Mouse (Mus musculus) ES-Bruce4 (cell line): ENCODE results near the gene Pdzd2.

Experiments used
- CTCF ChIP-seq: IDR thresholded peaks from one replicate; pipeline ENCODE4 v1.8.1; 2011; ENCODE audit warnings: low read depth, low read length
- POLR2A ChIP-seq: IDR thresholded peaks from one replicate; pipeline ENCODE4 v1.8.1; 2011; ENCODE audit warnings: low read length; ENCODE audit not compliant: insufficient read depth

DNA sequence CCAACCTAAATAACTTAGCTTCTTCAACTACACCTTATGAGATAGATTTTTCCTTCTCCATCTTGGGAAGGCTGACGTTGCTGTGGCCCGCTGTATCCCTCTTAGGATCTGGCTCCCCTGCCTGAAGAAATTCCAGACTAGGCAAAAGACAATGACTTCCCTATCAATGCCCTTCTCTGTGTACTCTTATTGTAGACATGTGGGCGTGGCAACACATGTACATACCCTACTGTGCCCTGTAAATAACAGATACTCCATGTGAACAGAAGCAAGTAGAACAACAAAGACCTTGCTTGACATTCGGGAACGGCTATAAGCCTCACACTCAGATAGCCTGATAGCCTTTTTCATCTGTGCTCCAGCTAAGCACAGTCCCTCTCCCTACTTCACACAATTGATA is 295.2 kb downstream of the Pdzd2 start:
- TF ChIP-seq POLR2A = no peak
- no peak for TF ChIP-seq CTCF
